Mouse (Mus musculus) kidney, adult 2 months (tissue): ENCODE data around the gene Megf8.

ENCODE experiments used
- CTCF ChIP-seq: fragments of 200-500 bp; conservative IDR thresholded peaks from 2 replicates; pipeline ENCODE4 v1.5.1; 2011; ENCODE audit warnings: low read depth, mild to moderate bottlenecking, control low read depth, low read length, moderate library complexity, mixed read lengths; ENCODE audit not compliant: insufficient read depth, insufficient read length
- POLR2A ChIP-seq: fragments of 200-500 bp; IDR thresholded peaks from one replicate; pipeline ENCODE4 v1.6.1; 2011; ENCODE audit warnings: low read depth, low read length, control low read depth

DNA sequence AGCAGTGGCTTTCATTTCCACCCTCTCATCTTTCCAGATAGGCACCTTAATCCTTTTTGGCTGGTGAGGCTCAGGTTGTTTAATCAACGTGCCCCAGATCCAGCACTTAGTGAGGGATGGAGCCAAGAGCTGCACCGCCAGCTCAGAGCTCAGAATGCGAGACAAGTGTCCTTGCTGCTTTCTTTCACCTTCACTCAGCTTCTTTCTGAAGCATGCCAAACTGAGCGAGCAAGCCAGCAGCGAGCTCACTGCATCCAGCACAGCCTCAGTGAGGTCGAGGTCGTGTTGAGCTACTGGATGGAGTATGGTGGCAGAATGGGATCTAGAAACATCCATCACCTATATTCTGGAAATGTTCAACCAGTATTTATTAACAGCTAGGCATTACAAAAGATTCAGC lies 3.6 kb upstream of the Megf8 start:
- TF ChIP-seq CTCF (no peak), POLR2A (no peak)
